Mouse (Mus musculus): Measurements from ENCODE around the gene Casc3.
A peak's percentile ranks its signal among the peaks of the same experiment; 100 is the strongest.

The Casc3 gene

GRCm38 (mm10) chr11:98873900-98874299 lies 69.2 kb downstream of the Casc3 start:
- DNase-seq, result peak in 1 of 2 experiments; percentile 39

GRCm38 (mm10) chr11:98877001-98877400 lies 72.3 kb downstream of the Casc3 start:
- DNase-seq, result no peak
